Mouse (Mus musculus): ENCODE measurements around the gene Tdpoz2.
"Not testable (repeated sequence)": the region's sequence is repeated elsewhere in the genome, so short reads cannot be mapped to it uniquely, and the experiment has no call there.

DNA sequence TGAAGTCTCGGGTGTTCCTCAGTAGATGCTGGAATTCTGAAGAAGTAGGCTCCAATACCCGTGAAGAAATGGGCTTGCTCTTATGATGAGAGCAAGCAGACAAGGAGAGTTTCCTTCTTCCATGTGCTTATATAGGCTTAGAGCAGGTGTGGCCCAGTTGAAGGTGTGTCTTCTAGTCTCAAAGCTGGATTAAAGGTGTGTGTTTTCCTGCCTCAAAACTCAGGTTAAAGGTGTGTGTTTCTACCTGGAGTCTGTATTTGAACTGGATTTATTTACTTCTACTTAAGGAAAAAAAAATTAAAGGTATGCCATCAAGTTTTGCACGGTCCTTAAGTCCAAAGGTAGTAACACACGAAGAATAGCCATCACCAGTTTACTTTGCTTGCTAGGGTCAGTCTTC is 23.7 kb upstream of the Tdpoz2 start, which contains the start of gene Tdpoz1:
- TF ChIP-seq CTCF (IDR thresholded peaks at IDR 0.05; ENCODE audit: borderline replicate concordance, insufficient read depth, low read depth, low read length); POLR2A (IDR thresholded peaks at IDR 0.05; ENCODE audit: borderline replicate concordance, insufficient read depth, low read length): not testable (repeated sequence)

Data from cerebellum, adult 2 months (tissue).